Mouse (Mus musculus) myocyte (in vitro differentiated cells): ENCODE measurements at regions not wholly inside any gene's neighbourhood (a gene's known extent, or its start where the extent isn't known, plus 50 kb on each side); places are given as distances from the start of the nearest gene placed in this dataset.

Experiments used
- CEBPB ChIP-seq: IDR thresholded peaks from 2 replicates; pipeline ENCODE4 v1.6.1; 2011; ENCODE audit warnings: mild to moderate bottlenecking, moderate library complexity; ENCODE audit not compliant: poor library complexity, insufficient read depth, severe bottlenecking
- E2F4 ChIP-seq: IDR thresholded peaks from one replicate; pipeline ENCODE4 v1.6.1; 2011; ENCODE audit warnings: mild to moderate bottlenecking, control low read depth, moderate library complexity; ENCODE audit not compliant: insufficient read depth
- MAX ChIP-seq: IDR thresholded peaks from one replicate; pipeline ENCODE4 v1.6.1; 2011; ENCODE audit warnings: low read depth, mild to moderate bottlenecking, control low read depth
- MYOD1 ChIP-seq, 3 experiments: IDR thresholded peaks; one replicate each; pipeline ENCODE4 v1.6.1; 2011; ENCODE audit warnings: control low read depth in 2 of 3, low read depth in 2 of 3, mild to moderate bottlenecking in 2 of 3, moderate library complexity in 1 of 3; ENCODE audit not compliant: insufficient read length in 2 of 3, control insufficient read depth in 1 of 3
- MYOG ChIP-seq, 3 experiments: IDR thresholded peaks; one replicate each; pipeline ENCODE4 v1.6.1; 2011; ENCODE audit warnings: control low read depth in 2 of 3, low read depth in 2 of 3, mild to moderate bottlenecking in 2 of 3; ENCODE audit not compliant: insufficient read length in 2 of 3, control insufficient read depth in 1 of 3, insufficient read depth in 1 of 3
- POLR2A ChIP-seq: IDR thresholded peaks from one replicate; pipeline ENCODE4 v1.6.1; 2011; ENCODE audit warnings: low read depth, mild to moderate bottlenecking, control low read depth, moderate library complexity; ENCODE audit not compliant: insufficient read length
- POLR2AphosphoS2 ChIP-seq: IDR thresholded peaks from one replicate; pipeline ENCODE4 v1.6.1; 2011; ENCODE audit warnings: low read depth, control low read depth; ENCODE audit not compliant: insufficient read length
- REST ChIP-seq: IDR thresholded peaks from one replicate; pipeline ENCODE4 v1.6.1; 2011; ENCODE audit warnings: mild to moderate bottlenecking, control low read depth, moderate library complexity; ENCODE audit not compliant: insufficient read depth, insufficient read length
- SRF ChIP-seq: IDR thresholded peaks from one replicate; pipeline ENCODE4 v1.6.1; 2011; ENCODE audit warnings: low read depth; ENCODE audit not compliant: control insufficient read depth, insufficient read length
- TCF12 ChIP-seq: IDR thresholded peaks from one replicate; pipeline ENCODE4 v1.6.1; 2011; ENCODE audit warnings: mild to moderate bottlenecking, control low read depth; ENCODE audit not compliant: poor library complexity, insufficient read depth, severe bottlenecking
- TCF3 ChIP-seq: IDR thresholded peaks from one replicate; pipeline ENCODE4 v1.6.1; 2011; ENCODE audit warnings: low read depth, control low read depth; ENCODE audit not compliant: insufficient read length
- USF1 ChIP-seq: IDR thresholded peaks from one replicate; pipeline ENCODE4 v1.6.1; 2011; ENCODE audit warnings: low read depth, mild to moderate bottlenecking, control low read depth, moderate library complexity

- TF ChIP-seq CEBPB (no peak), E2F4 (no peak), POLR2A (no peak), MAX (no peak), USF1 (no peak), POLR2AphosphoS2 (no peak), MYOD1 (IDR thresholded peaks at IDR 0.05; ENCODE audit: control insufficient read depth in 1 of 3, insufficient read length in 2 of 3, low read depth in 2 of 3) (no peak), TCF3 (no peak), MYOG (IDR thresholded peaks at IDR 0.05; ENCODE audit: control insufficient read depth in 1 of 3, insufficient read depth in 1 of 3, insufficient read length in 2 of 3, low read depth in 2 of 3) (no peak), TCF12 (no peak), REST (no peak), SRF (no peak)
These were observed 76.7 kb upstream of the Otud4 start for GRCm38 (mm10) chr8:79562669-79563068.
